ENCODE assay signal across 7 mouse cellular contexts in genomic region chr9:72639843-72640621, GRCm38 (mm10). TPM values are rescaled to one million over a fixed set of nuclear protein-coding genes. Genes with fewer than 3 reads are reported as not detected.
DNase-seq lines count a peak whose midpoint lies in the region; ATAC-seq and TF ChIP-seq lines count a peak whose summit lies in the region.

No protein-coding gene starts in this region.

- no peak overlapping the region; the same call in 1 of the 2 replicates for H3K9ac ChIP-seq in intestine, postnatal 0 days (ENCODE audit: low read depth, low read length)
- peak overlapping the region; percentile 69 for H3K9ac ChIP-seq in limb, embryonic 13.5 days
- peak overlapping the region; percentile 55 for H3K9ac ChIP-seq in midbrain, embryonic 14.5 days (replicated peaks; ENCODE audit: low read length)

- peak overlapping the region; percentile 99 for H3K27ac ChIP-seq in embryonic facial prominence, embryonic 10.5 days (replicated peaks)
- H3K27ac ChIP-seq in intestine, postnatal 0 days (ENCODE audit: low read depth, low read length): peak overlapping the region; percentile 84
- peak overlapping the region; percentile 100 for H3K27ac ChIP-seq in limb, embryonic 13.5 days
- peak overlapping the region; percentile 97 for H3K27ac ChIP-seq in midbrain, embryonic 14.5 days (replicated peaks; ENCODE audit: low read depth, low read length)
- peak overlapping the region; percentile 62 for H3K27ac ChIP-seq in spleen, adult 2 months (ENCODE audit: insufficient read depth, low read length)

- no peak for TF ChIP-seq POLR2A in spleen, adult 2 months (IDR thresholded peaks at IDR 0.05; ENCODE audit: low read depth, low read length)

- no peaks in the 10 kb centered on the region for H3K27me3 ChIP-seq in embryonic facial prominence, embryonic 10.5 days (replicated peaks; ENCODE audit: low read depth, poor library complexity, severe bottlenecking)
- no peaks in the 10 kb centered on the region for H3K27me3 ChIP-seq in intestine, postnatal 0 days (replicated peaks; ENCODE audit: control insufficient read depth, insufficient read depth, low read length)
- H3K27me3 ChIP-seq in limb, embryonic 13.5 days: no peaks in the 10 kb centered on the region
- no peaks in the 10 kb centered on the region for H3K27me3 ChIP-seq in midbrain, embryonic 14.5 days (ENCODE audit: control insufficient read depth, insufficient read depth, low read length)
- no peaks in the 10 kb centered on the region for H3K27me3 ChIP-seq in spleen, adult 2 months (ENCODE audit: control insufficient read depth, insufficient read depth, low read length)

- under 1% methylated on average over 27 of the region's 27 CpGs for WGBS in embryonic facial prominence, embryonic 10.5 days
- WGBS in intestine, postnatal 0 days: 2% methylated on average over 27 of the region's 27 CpGs
- WGBS in limb, embryonic 13.5 days: under 1% methylated on average over 27 of the region's 27 CpGs
- WGBS in midbrain, embryonic 14.5 days: under 1% methylated on average over 27 of the region's 27 CpGs
- 24% methylated on average over 27 of the region's 27 CpGs for WGBS in spleen, adult 2 months

- H3K9me3 ChIP-seq in embryonic facial prominence, embryonic 10.5 days: no peaks in the 10 kb centered on the region
- no peaks in the 10 kb centered on the region for H3K9me3 ChIP-seq in intestine, postnatal 0 days (ENCODE audit: control insufficient read depth)
- H3K9me3 ChIP-seq in limb, embryonic 13.5 days: no peaks in the 10 kb centered on the region
- H3K9me3 ChIP-seq in midbrain, embryonic 14.5 days (ENCODE audit: control insufficient read depth, low read length): no peaks in the 10 kb centered on the region

- H3K4me2 ChIP-seq in intestine, postnatal 0 days (replicated peaks; ENCODE audit: low read depth): peak overlapping the region; percentile 57
- H3K4me2 ChIP-seq in limb, embryonic 13.5 days (replicated peaks): peak overlapping the region; percentile 67
- peak overlapping the region; percentile 68 for H3K4me2 ChIP-seq in midbrain, embryonic 14.5 days (ENCODE audit: low read length)

- DNase-seq in adrenal gland, postnatal 14 days: peak; percentile 93
- DNase-seq in embryonic facial prominence, embryonic 10.5 days (ENCODE audit: low spot score): peak; percentile 92
- peak; percentile 51 to 87 for DNase-seq in gastrocnemius, postnatal 4 days (ENCODE audit: low spot score in 2 of 2)
- DNase-seq in midbrain, embryonic 14.5 days: peak; percentile 92
- peak in 1 of 2 experiments; percentile 24 for DNase-seq in spleen, adult 2 months (ENCODE audit: low read depth in 1 of 2, low spot score in 2 of 2)

- H3K36me3 ChIP-seq in embryonic facial prominence, embryonic 10.5 days (replicated peaks): no peaks in the 10 kb centered on the region
- H3K36me3 ChIP-seq in intestine, postnatal 0 days (ENCODE audit: control insufficient read depth, insufficient read depth): no peaks in the 10 kb centered on the region
- no peaks in the 10 kb centered on the region for H3K36me3 ChIP-seq in limb, embryonic 13.5 days
- H3K36me3 ChIP-seq in midbrain, embryonic 14.5 days (ENCODE audit: control insufficient read depth, insufficient read depth, low read length): no peaks in the 10 kb centered on the region
- no peaks in the 10 kb centered on the region for H3K36me3 ChIP-seq in spleen, adult 2 months (ENCODE audit: control insufficient read depth, insufficient read depth, low read length)

- peak; percentile 94 for ATAC-seq in intestine, postnatal 0 days
- ATAC-seq in limb, embryonic 13.5 days (ENCODE audit: low FRiP score, low read depth): peak; percentile 94
- peak; percentile 95 for ATAC-seq in midbrain, embryonic 14.5 days (ENCODE audit: low FRiP score, low TSS enrichment)

- peaks cover 40% of the 10 kb centered on the region for H3K4me1 ChIP-seq in embryonic facial prominence, embryonic 10.5 days
- peaks cover 8% of the 10 kb centered on the region; the same call in 1 of the 2 replicates for H3K4me1 ChIP-seq in intestine, postnatal 0 days (replicated peaks; ENCODE audit: control insufficient read depth, insufficient read depth, low read length)
- H3K4me1 ChIP-seq in limb, embryonic 13.5 days: peaks cover 56% of the 10 kb centered on the region
- H3K4me1 ChIP-seq in midbrain, embryonic 14.5 days (ENCODE audit: control insufficient read depth, insufficient read depth, low read length): peaks cover 23% of the 10 kb centered on the region
- H3K4me1 ChIP-seq in spleen, adult 2 months (ENCODE audit: control insufficient read depth, insufficient read depth, insufficient read length): peaks cover 8% of the 10 kb centered on the region

- no peak for TF ChIP-seq CTCF in intestine, postnatal 0 days (IDR thresholded peaks at IDR 0.05; ENCODE audit: low read depth)
- no peak for TF ChIP-seq CTCF in spleen, adult 2 months (IDR thresholded peaks at IDR 0.05; ENCODE audit: extremely low read depth, insufficient read depth, insufficient read length, insufficient replicate concordance)

- peak overlapping the region; percentile 57 for H3K4me3 ChIP-seq in embryonic facial prominence, embryonic 10.5 days
- peak overlapping the region; percentile 20 for H3K4me3 ChIP-seq in intestine, postnatal 0 days (ENCODE audit: low read depth, low read length)
- peak overlapping the region; percentile 35 for H3K4me3 ChIP-seq in limb, embryonic 13.5 days
- H3K4me3 ChIP-seq in midbrain, embryonic 14.5 days (replicated peaks; ENCODE audit: low read depth, low read length): peak overlapping the region; percentile 28
- H3K4me3 ChIP-seq in spleen, adult 2 months (ENCODE audit: extremely low read depth, insufficient read depth, insufficient read length): peak overlapping the region; percentile 49

RNA-seq across cellular contexts. Expression of gene Nedd4, which starts 22.1 kb away (rescaled TPM):
- total RNA-seq in adrenal gland, postnatal 14 days (2021): 490 and 493 TPM in 2 replicates
- polyA plus RNA-seq in embryonic facial prominence, embryonic 10.5 days (2016; fragmentation: Nextera tagmentation; extraction: Ambion mirVana): 660 and 664 TPM in 2 replicates
- 100 to 1,000 TPM; 884 to 908 TPM for total RNA-seq in gastrocnemius, postnatal 4 days (2021)
- 142 and 160 TPM in 2 replicates for polyA plus RNA-seq in intestine, postnatal 0 days (2015; fragmentation: Nextera tagmentation; extraction: Ambion mirVana)
- polyA plus RNA-seq in limb, embryonic 13.5 days (2015; fragmentation: Nextera tagmentation; extraction: Ambion mirVana): 754 and 779 TPM in 2 replicates
- 351 and 564 TPM in 2 replicates for polyA plus RNA-seq in midbrain, embryonic 14.5 days (2014; fragmentation: Nextera tagmentation; extraction: Ambion mirVana)
- 29.9 and 30.6 TPM in 2 replicates for polyA plus RNA-seq in spleen, adult 2 months (2012; rRNA removed)
